Mouse (Mus musculus): ENCODE measurements at regions not wholly inside any gene's neighbourhood (a gene's known extent, or its start where the extent isn't known, plus 50 kb on each side); places are given as distances from the start of the nearest gene placed in this dataset.

- Histone ChIP-seq H3K36me3 (ENCODE audit: control insufficient read depth, insufficient read depth, low read length) (no peaks in the 10 kb centered on the region), H3K9me3 (ENCODE audit: control insufficient read depth, low read length) (no peaks in the 10 kb centered on the region), H3K4me2 (ENCODE audit: low read length) (no peak overlapping the region), H3K9ac (ENCODE audit: low read depth, low read length) (no peak overlapping the region), H3K27me3 (replicated peaks; ENCODE audit: control insufficient read depth, insufficient read depth, low read length) (no peaks in the 10 kb centered on the region), H3K4me3 (ENCODE audit: low read length) (no peak overlapping the region), H3K4me1 (ENCODE audit: control insufficient read depth, insufficient read depth, low read depth, low read length) (no peaks in the 10 kb centered on the region), H3K27ac (ENCODE audit: low read depth, low read length) (no peak overlapping the region)
- ATAC-seq, result no peak
- 84% methylated on average over 2 of the region's 2 CpGs for WGBS
Observed at GRCm38 (mm10) chr11:56716953-56717352, 294.2 kb upstream of the Gria1 start.

DNA sequence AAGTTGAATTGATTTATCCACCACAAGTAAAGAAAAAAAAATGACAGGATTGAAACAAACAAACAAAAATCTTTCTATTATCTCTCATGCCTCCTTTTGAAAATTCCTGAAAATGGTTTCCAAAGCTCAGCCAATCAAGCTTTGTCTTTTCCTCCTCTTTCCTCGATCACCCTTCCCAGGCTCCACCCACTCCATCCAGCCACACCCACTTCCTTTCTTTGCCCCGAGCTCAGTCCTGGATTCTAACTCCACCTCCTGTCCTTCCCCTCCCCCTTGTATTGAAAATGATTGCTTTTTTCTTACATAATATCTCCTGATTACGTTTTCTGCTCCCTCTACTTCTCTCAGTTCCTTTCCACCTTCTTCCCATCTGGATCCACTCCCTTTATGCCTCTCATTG is 286.0 kb upstream of the Gria1 start:
- H3K4me3 ChIP-seq (ENCODE audit: low read length), result no peak overlapping the region
- WGBS, result 59% methylated on average over 3 of the region's 3 CpGs
- no peak overlapping the region for H3K4me2 ChIP-seq (ENCODE audit: low read length)
- no peaks in the 10 kb centered on the region; the same call in 1 of the 2 replicates for H3K4me1 ChIP-seq (ENCODE audit: control insufficient read depth, insufficient read depth, low read depth, low read length)
- H3K9ac ChIP-seq (ENCODE audit: low read depth, low read length), result no peak overlapping the region
- no peaks in the 10 kb centered on the region for H3K9me3 ChIP-seq (ENCODE audit: control insufficient read depth, low read length)
- H3K27me3 ChIP-seq (replicated peaks; ENCODE audit: control insufficient read depth, insufficient read depth, low read length), result no peaks in the 10 kb centered on the region
- H3K36me3 ChIP-seq (ENCODE audit: control insufficient read depth, insufficient read depth, low read length), result no peaks in the 10 kb centered on the region
- no peak overlapping the region for H3K27ac ChIP-seq (ENCODE audit: low read depth, low read length)
- ATAC-seq, result no peak

- Histone ChIP-seq H3K4me1 (ENCODE audit: control insufficient read depth, insufficient read depth, low read depth, low read length) (no peaks in the 10 kb centered on the region; the same call in 1 of the 2 replicates), H3K27me3 (replicated peaks; ENCODE audit: control insufficient read depth, insufficient read depth, low read length) (no peaks in the 10 kb centered on the region), H3K27ac (ENCODE audit: low read depth, low read length) (no peak overlapping the region), H3K4me3 (ENCODE audit: low read length) (no peak overlapping the region), H3K9me3 (ENCODE audit: control insufficient read depth, low read length) (no peaks in the 10 kb centered on the region), H3K36me3 (ENCODE audit: control insufficient read depth, insufficient read depth, low read length) (no peaks in the 10 kb centered on the region), H3K4me2 (ENCODE audit: low read length) (no peak overlapping the region), H3K9ac (ENCODE audit: low read depth, low read length) (no peak overlapping the region)
- ATAC-seq, result no peak
Observed at GRCm38 (mm10) chr11:56726161-56726560, 285.0 kb upstream of the Gria1 start.

GRCm38 (mm10) chr11:56727556-56727955 is 283.6 kb upstream of the Gria1 start:
- no peaks in the 10 kb centered on the region for H3K36me3 ChIP-seq (ENCODE audit: control insufficient read depth, insufficient read depth, low read length)
- no peak overlapping the region for H3K4me3 ChIP-seq (ENCODE audit: low read length)
- ATAC-seq, result no peak
- no peak overlapping the region for H3K27ac ChIP-seq (ENCODE audit: low read depth, low read length)
- no peaks in the 10 kb centered on the region for H3K27me3 ChIP-seq (replicated peaks; ENCODE audit: control insufficient read depth, insufficient read depth, low read length)
- no peaks in the 10 kb centered on the region for H3K9me3 ChIP-seq (ENCODE audit: control insufficient read depth, low read length)
- H3K4me2 ChIP-seq (ENCODE audit: low read length), result no peak overlapping the region
- H3K4me1 ChIP-seq (ENCODE audit: control insufficient read depth, insufficient read depth, low read depth, low read length), result no peaks in the 10 kb centered on the region; the same call in 1 of the 2 replicates
- H3K9ac ChIP-seq (ENCODE audit: low read depth, low read length), result no peak overlapping the region
- WGBS, result 68% methylated on average over 4 of the region's 4 CpGs

GRCm38 (mm10) chr11:56728204-56729002 is 282.8 kb upstream of the Gria1 start:
- Histone ChIP-seq H3K27ac (ENCODE audit: low read depth, low read length) (no peak overlapping the region), H3K36me3 (ENCODE audit: control insufficient read depth, insufficient read depth, low read length) (no peaks in the 10 kb centered on the region), H3K9ac (ENCODE audit: low read depth, low read length) (no peak overlapping the region), H3K4me1 (ENCODE audit: control insufficient read depth, insufficient read depth, low read depth, low read length) (no peaks in the 10 kb centered on the region; the same call in 1 of the 2 replicates), H3K4me2 (ENCODE audit: low read length) (no peak overlapping the region), H3K4me3 (ENCODE audit: low read length) (no peak overlapping the region), H3K9me3 (ENCODE audit: control insufficient read depth, low read length) (no peaks in the 10 kb centered on the region), H3K27me3 (replicated peaks; ENCODE audit: control insufficient read depth, insufficient read depth, low read length) (no peaks in the 10 kb centered on the region)
- no peak for ATAC-seq
- 69% methylated on average over 6 of the region's 6 CpGs for WGBS

GRCm38 (mm10) chr11:56741857-56742256 is 269.3 kb upstream of the Gria1 start:
- no peaks in the 10 kb centered on the region for H3K36me3 ChIP-seq (ENCODE audit: control insufficient read depth, insufficient read depth, low read length)
- no peaks in the 10 kb centered on the region for H3K27me3 ChIP-seq (replicated peaks; ENCODE audit: control insufficient read depth, insufficient read depth, low read length)
- no peaks in the 10 kb centered on the region for H3K4me1 ChIP-seq (ENCODE audit: control insufficient read depth, insufficient read depth, low read depth, low read length)
- ATAC-seq, result no peak
- H3K9ac ChIP-seq (ENCODE audit: low read depth, low read length), result no peak overlapping the region
- H3K9me3 ChIP-seq (ENCODE audit: control insufficient read depth, low read length), result no peaks in the 10 kb centered on the region
- H3K4me3 ChIP-seq (ENCODE audit: low read length), result no peak overlapping the region
- WGBS, result 32% methylated on average over 2 of the region's 2 CpGs
- no peak overlapping the region for H3K27ac ChIP-seq (ENCODE audit: low read depth, low read length)
- H3K4me2 ChIP-seq (ENCODE audit: low read length), result no peak overlapping the region

DNA sequence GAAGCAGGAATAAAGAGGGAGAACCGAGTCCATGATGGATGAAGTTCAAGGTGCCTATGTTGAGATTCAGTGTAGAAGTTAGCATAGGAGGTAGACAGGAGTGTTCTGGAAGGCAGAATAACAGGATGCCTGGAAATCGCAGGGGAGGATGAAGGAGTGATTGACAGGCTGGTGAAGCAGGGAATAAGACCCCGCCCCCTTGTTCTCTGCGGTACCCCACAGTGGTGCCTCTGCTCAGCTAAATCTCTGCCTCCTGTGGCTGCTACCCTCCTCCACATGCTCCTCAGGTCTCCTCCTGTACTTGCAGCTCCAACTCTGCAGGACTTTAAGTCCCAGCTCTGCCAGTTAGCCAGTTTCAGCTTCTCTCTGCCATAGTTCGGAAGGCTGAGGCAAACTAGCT is 261.2 kb upstream of the Gria1 start:
- H3K4me3 ChIP-seq (ENCODE audit: low read length), result no peak overlapping the region
- no peak overlapping the region for H3K9ac ChIP-seq (ENCODE audit: low read depth, low read length)
- no peak overlapping the region for H3K27ac ChIP-seq (ENCODE audit: low read depth, low read length)
- H3K4me2 ChIP-seq (ENCODE audit: low read length), result no peak overlapping the region
- H3K27me3 ChIP-seq (replicated peaks; ENCODE audit: control insufficient read depth, insufficient read depth, low read length), result no peaks in the 10 kb centered on the region
- H3K4me1 ChIP-seq (ENCODE audit: control insufficient read depth, insufficient read depth, low read depth, low read length), result no peaks in the 10 kb centered on the region; the same call in 1 of the 2 replicates
- no peak for ATAC-seq
- no peaks in the 10 kb centered on the region for H3K9me3 ChIP-seq (ENCODE audit: control insufficient read depth, low read length)
- WGBS, result 27% methylated on average over 5 of the region's 5 CpGs
- no peaks in the 10 kb centered on the region for H3K36me3 ChIP-seq (ENCODE audit: control insufficient read depth, insufficient read depth, low read length)

DNA sequence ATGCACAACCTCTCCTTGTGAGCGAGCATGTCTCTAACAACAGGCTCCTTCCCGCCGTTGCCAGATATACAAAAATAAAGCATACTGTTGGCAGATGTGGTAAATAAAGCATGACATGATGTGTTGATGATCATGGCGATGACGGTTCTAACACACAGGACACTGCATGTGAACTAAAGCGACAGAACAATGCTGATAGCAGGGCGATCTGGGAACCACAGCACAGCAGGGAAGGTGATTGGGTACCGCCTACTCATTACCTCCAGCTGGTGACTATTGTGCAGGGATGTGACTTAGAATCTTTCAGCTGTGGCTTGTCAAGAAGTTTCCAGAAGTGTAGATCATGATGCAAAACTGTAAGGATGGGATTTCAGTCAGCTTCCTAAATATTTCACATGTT is 260.5 kb upstream of the Gria1 start:
- no peak for ATAC-seq
- H3K4me3 ChIP-seq (ENCODE audit: low read length), result no peak overlapping the region
- no peak overlapping the region for H3K4me2 ChIP-seq (ENCODE audit: low read length)
- H3K27me3 ChIP-seq (replicated peaks; ENCODE audit: control insufficient read depth, insufficient read depth, low read length), result no peaks in the 10 kb centered on the region
- no peak overlapping the region for H3K27ac ChIP-seq (ENCODE audit: low read depth, low read length)
- no peaks in the 10 kb centered on the region; the same call in 1 of the 2 replicates for H3K4me1 ChIP-seq (ENCODE audit: control insufficient read depth, insufficient read depth, low read depth, low read length)
- H3K9ac ChIP-seq (ENCODE audit: low read depth, low read length), result no peak overlapping the region
- H3K9me3 ChIP-seq (ENCODE audit: control insufficient read depth, low read length), result no peaks in the 10 kb centered on the region
- no peaks in the 10 kb centered on the region for H3K36me3 ChIP-seq (ENCODE audit: control insufficient read depth, insufficient read depth, low read length)
- 27% methylated on average over 8 of the region's 8 CpGs for WGBS

- H3K4me2 ChIP-seq (ENCODE audit: low read length), result no peak overlapping the region
- no peaks in the 10 kb centered on the region for H3K36me3 ChIP-seq (ENCODE audit: control insufficient read depth, insufficient read depth, low read length)
- H3K4me3 ChIP-seq (ENCODE audit: low read length), result no peak overlapping the region
- H3K27me3 ChIP-seq (replicated peaks; ENCODE audit: control insufficient read depth, insufficient read depth, low read length), result no peaks in the 10 kb centered on the region
- H3K9ac ChIP-seq (ENCODE audit: low read depth, low read length), result no peak overlapping the region
- ATAC-seq, result no peak
- WGBS, result 43% methylated on average over 5 of the region's 5 CpGs
- H3K9me3 ChIP-seq (ENCODE audit: control insufficient read depth, low read length), result no peaks in the 10 kb centered on the region
- H3K27ac ChIP-seq (ENCODE audit: low read depth, low read length), result no peak overlapping the region
- no peaks in the 10 kb centered on the region; the same call in 1 of the 2 replicates for H3K4me1 ChIP-seq (ENCODE audit: control insufficient read depth, insufficient read depth, low read depth, low read length)
Observed at GRCm38 (mm10) chr11:56751918-56752317, 259.3 kb upstream of the Gria1 start.

Measured in hindbrain, embryonic 16.5 days (tissue).